Mouse (Mus musculus) liver, postnatal 0 days (tissue): ENCODE measurements around the gene Nrip3.

Experiments
- CTCF ChIP-seq: sonication (generic); IDR thresholded peaks from 2 replicates; pipeline ENCODE4 v1.5.1; 2016; ENCODE audit warnings: antibody characterized with exemption, low read depth
- EP300 ChIP-seq: IDR thresholded peaks from 2 replicates; pipeline ENCODE4 v1.6.1; 2016; ENCODE audit warnings: antibody characterized with exemption, low read depth, mild to moderate bottlenecking

- no peak for TF ChIP-seq CTCF
- TF ChIP-seq EP300, result no peak
Observed at GRCm38 (mm10) chr7:109804355-109804754, 22.5 kb upstream of the Nrip3 start.
